Mouse (Mus musculus): ENCODE data around the gene Gm43064. TPM values are rescaled to one million over a fixed set of nuclear protein-coding genes. Genes with fewer than 3 reads are reported as not detected.

The Gm43064 gene
- polyA plus RNA-seq, 1 experiment from 2014 or later = 0.18 TPM

GRCm38 (mm10) chr3:103868008-103868407 lies 58.6 kb downstream of the Gm43064 start:
- no peak for ATAC-seq
- Histone ChIP-seq H3K9ac (ENCODE audit: low read depth, low read length) (no peak overlapping the region), H3K27ac (ENCODE audit: low read depth, low read length) (no peak overlapping the region), H3K4me1 (replicated peaks; ENCODE audit: control insufficient read depth, insufficient read depth, low read length) (no peaks in the 10 kb centered on the region), H3K27me3 (replicated peaks; ENCODE audit: control insufficient read depth, insufficient read depth, low read length) (no peaks in the 10 kb centered on the region), H3K4me3 (ENCODE audit: low read depth, low read length) (no peak overlapping the region), H3K36me3 (ENCODE audit: control insufficient read depth, insufficient read depth) (no peaks in the 10 kb centered on the region), H3K4me2 (replicated peaks; ENCODE audit: low read depth) (no peak overlapping the region), H3K9me3 (ENCODE audit: control insufficient read depth) (no peaks in the 10 kb centered on the region)
- WGBS = 80% methylated on average over 4 of the region's 4 CpGs
- no peak for TF ChIP-seq CTCF (IDR thresholded peaks at IDR 0.05; ENCODE audit: low read depth)

- WGBS = 74% methylated on average over 3 of the region's 3 CpGs
- Histone ChIP-seq H3K4me1 (replicated peaks; ENCODE audit: control insufficient read depth, insufficient read depth, low read length) (no peaks in the 10 kb centered on the region), H3K36me3 (ENCODE audit: control insufficient read depth, insufficient read depth) (no peaks in the 10 kb centered on the region), H3K4me2 (replicated peaks; ENCODE audit: low read depth) (no peak overlapping the region), H3K9me3 (ENCODE audit: control insufficient read depth) (no peaks in the 10 kb centered on the region), H3K27me3 (replicated peaks; ENCODE audit: control insufficient read depth, insufficient read depth, low read length) (no peaks in the 10 kb centered on the region), H3K4me3 (ENCODE audit: low read depth, low read length) (no peak overlapping the region), H3K27ac (ENCODE audit: low read depth, low read length) (no peak overlapping the region), H3K9ac (ENCODE audit: low read depth, low read length) (no peak overlapping the region)
- TF ChIP-seq CTCF (IDR thresholded peaks at IDR 0.05; ENCODE audit: low read depth) = no peak
- ATAC-seq = no peak
Measured at GRCm38 (mm10) chr3:103872663-103873098, 63.3 kb downstream of the Gm43064 start.

GRCm38 (mm10) chr3:103874329-103874728 lies 65.0 kb downstream of the Gm43064 start:
- Histone ChIP-seq H3K27ac (ENCODE audit: low read depth, low read length) (no peak overlapping the region), H3K9ac (ENCODE audit: low read depth, low read length) (no peak overlapping the region), H3K4me3 (ENCODE audit: low read depth, low read length) (no peak overlapping the region), H3K27me3 (replicated peaks; ENCODE audit: control insufficient read depth, insufficient read depth, low read length) (no peaks in the 10 kb centered on the region), H3K36me3 (ENCODE audit: control insufficient read depth, insufficient read depth) (no peaks in the 10 kb centered on the region), H3K9me3 (ENCODE audit: control insufficient read depth) (no peaks in the 10 kb centered on the region), H3K4me2 (replicated peaks; ENCODE audit: low read depth) (no peak overlapping the region), H3K4me1 (replicated peaks; ENCODE audit: control insufficient read depth, insufficient read depth, low read length) (no peaks in the 10 kb centered on the region)
- no peak for ATAC-seq
- TF ChIP-seq CTCF (IDR thresholded peaks at IDR 0.05; ENCODE audit: low read depth) = no peak
- WGBS = 64% methylated on average over 7 of the region's 7 CpGs

- H3K9me3 ChIP-seq (ENCODE audit: control insufficient read depth) = no peaks in the 10 kb centered on the region
- 78% methylated on average over 11 of the region's 11 CpGs for WGBS
- H3K36me3 ChIP-seq (ENCODE audit: control insufficient read depth, insufficient read depth) = no peaks in the 10 kb centered on the region
- H3K4me3 ChIP-seq (ENCODE audit: low read depth, low read length) = no peak overlapping the region
- H3K4me2 ChIP-seq (replicated peaks; ENCODE audit: low read depth) = no peak overlapping the region
- no peaks in the 10 kb centered on the region for H3K27me3 ChIP-seq (replicated peaks; ENCODE audit: control insufficient read depth, insufficient read depth, low read length)
- TF ChIP-seq CTCF (IDR thresholded peaks at IDR 0.05; ENCODE audit: low read depth) = no peak
- no peak overlapping the region for H3K27ac ChIP-seq (ENCODE audit: low read depth, low read length)
- no peak overlapping the region for H3K9ac ChIP-seq (ENCODE audit: low read depth, low read length)
- ATAC-seq = no peak
- H3K4me1 ChIP-seq (replicated peaks; ENCODE audit: control insufficient read depth, insufficient read depth, low read length) = no peaks in the 10 kb centered on the region
Measured at GRCm38 (mm10) chr3:103885946-103886345, 76.6 kb downstream of the Gm43064 start.

GRCm38 (mm10) chr3:103887581-103887980 lies 78.2 kb downstream of the Gm43064 start:
- H3K36me3 ChIP-seq (ENCODE audit: control insufficient read depth, insufficient read depth) = no peaks in the 10 kb centered on the region
- no peaks in the 10 kb centered on the region for H3K4me1 ChIP-seq (replicated peaks; ENCODE audit: control insufficient read depth, insufficient read depth, low read length)
- TF ChIP-seq CTCF (IDR thresholded peaks at IDR 0.05; ENCODE audit: low read depth) = peak; percentile 70
- no peaks in the 10 kb centered on the region for H3K9me3 ChIP-seq (ENCODE audit: control insufficient read depth)
- H3K9ac ChIP-seq (ENCODE audit: low read depth, low read length) = no peak overlapping the region
- no peak overlapping the region for H3K4me2 ChIP-seq (replicated peaks; ENCODE audit: low read depth)
- no peak for ATAC-seq
- no peak overlapping the region for H3K27ac ChIP-seq (ENCODE audit: low read depth, low read length)
- H3K27me3 ChIP-seq (replicated peaks; ENCODE audit: control insufficient read depth, insufficient read depth, low read length) = no peaks in the 10 kb centered on the region
- no peak overlapping the region for H3K4me3 ChIP-seq (ENCODE audit: low read depth, low read length)
- WGBS = 22% methylated on average over 3 of the region's 3 CpGs

Other genes starting within 250 kb of the Gm43064 start
- gene Syt6, start 234.3 kb upstream of the Gm43064 start, polyA plus RNA-seq (2015; fragmentation: Nextera tagmentation; extraction: Ambion mirVana) = 0.56 and 0.60 TPM in 2 replicates
- gene Atg4a-ps, start 163.5 kb upstream of the Gm43064 start, polyA plus RNA-seq (2015; fragmentation: Nextera tagmentation; extraction: Ambion mirVana) = 0.26 and 0.31 TPM in 2 replicates
- 11.5 and 13.1 TPM in 2 replicates for gene Olfml3, start 71.6 kb upstream of the Gm43064 start, polyA plus RNA-seq (2015; fragmentation: Nextera tagmentation; extraction: Ambion mirVana)
- not detected in 2 replicates for gene Gm10964, start 70.2 kb upstream of the Gm43064 start, polyA plus RNA-seq (2015; fragmentation: Nextera tagmentation; extraction: Ambion mirVana)
- 6.6 and 7.1 TPM in 2 replicates for gene Hipk1, start 18.0 kb upstream of the Gm43064 start, polyA plus RNA-seq (2015; fragmentation: Nextera tagmentation; extraction: Ambion mirVana)
- 10.2 and 13.3 TPM in 2 replicates for gene Dclre1b, start 129 bp upstream of the Gm43064 start, polyA plus RNA-seq (2015; fragmentation: Nextera tagmentation; extraction: Ambion mirVana)
- gene Ap4b1, start 53 bp upstream of the Gm43064 start, polyA plus RNA-seq (2015; fragmentation: Nextera tagmentation; extraction: Ambion mirVana) = 12.6 and 12.9 TPM in 2 replicates
- 27.1 and 31.6 TPM in 2 replicates for gene Bcl2l15, start 23.0 kb downstream of the Gm43064 start, polyA plus RNA-seq (2015; fragmentation: Nextera tagmentation; extraction: Ambion mirVana)
- gene Ptpn22, start 50.2 kb downstream of the Gm43064 start, polyA plus RNA-seq (2015; fragmentation: Nextera tagmentation; extraction: Ambion mirVana) = 1.5 TPM in 2 replicates
- gene Rsbn1, start 104.5 kb downstream of the Gm43064 start, polyA plus RNA-seq (2015; fragmentation: Nextera tagmentation; extraction: Ambion mirVana) = 5.3 and 5.5 TPM in 2 replicates
- 6.4 and 7.1 TPM in 2 replicates for gene Phtf1, start 158.5 kb downstream of the Gm43064 start, polyA plus RNA-seq (2015; fragmentation: Nextera tagmentation; extraction: Ambion mirVana)